9 mouse cellular contexts compared by ENCODE assay signal in the genomic region with DNA sequence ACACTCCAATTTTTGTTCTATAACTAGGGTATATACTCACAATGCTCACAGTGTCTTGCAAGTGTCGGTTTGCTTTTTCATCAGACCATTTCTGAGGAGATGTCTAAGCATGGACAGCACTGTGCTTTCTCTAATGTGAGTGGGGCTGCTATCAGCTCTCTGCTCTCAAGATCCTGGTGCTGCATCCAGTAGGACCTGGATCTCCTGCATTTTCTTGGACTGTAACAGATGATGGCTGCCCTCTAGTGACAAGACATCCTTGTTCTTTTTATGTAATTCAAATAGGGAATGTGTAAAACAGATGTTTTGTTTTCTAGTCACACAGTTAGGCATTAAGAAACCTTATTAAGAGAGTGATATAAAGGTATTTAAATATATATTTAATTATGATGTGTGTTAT.
DNase-seq lines count a peak whose midpoint lies in the region; ATAC-seq and TF ChIP-seq lines count a peak whose summit lies in the region.
"Had no signal": no experiment of that assay in that cellular context is flagged by ENCODE, and none has a peak within 500 bp of the region (broad histone marks: within the 10 kb centered on the region; RNA-seq: fewer than 3 reads in every experiment).

No protein-coding gene starts in this region.

- H3K4me1 ChIP-seq in embryonic facial prominence, embryonic 11.5 days (ENCODE audit: control insufficient read depth, insufficient read depth, low read length), result no peaks in the 10 kb centered on the region
- H3K4me1 ChIP-seq in embryonic facial prominence, embryonic 10.5 days, result no peaks in the 10 kb centered on the region
- no peaks in the 10 kb centered on the region for H3K4me1 ChIP-seq in lung, embryonic 14.5 days (ENCODE audit: insufficient read depth)
- H3K4me1 ChIP-seq in limb, embryonic 14.5 days (ENCODE audit: control insufficient read depth, insufficient read depth, low read length), result no peaks in the 10 kb centered on the region
- no peaks in the 10 kb centered on the region for H3K4me1 ChIP-seq in thymus, adult 2 months (replicated peaks; ENCODE audit: control insufficient read depth, insufficient read depth, low read length)
- H3K4me1 ChIP-seq: midbrain, embryonic 12.5 days had no signal

- WGBS in embryonic facial prominence, embryonic 11.5 days, result 88% methylated on average over 1 of the region's 1 CpGs
- WGBS in embryonic facial prominence, embryonic 10.5 days, result 72% methylated on average over 1 of the region's 1 CpGs
- WGBS in lung, embryonic 14.5 days, result 60% methylated on average over 1 of the region's 1 CpGs
- WGBS in limb, embryonic 14.5 days, result 80% methylated on average over 1 of the region's 1 CpGs
- 91% methylated on average over 1 of the region's 1 CpGs for WGBS in thymus, adult 2 months

- peak; percentile 62 for TF ChIP-seq CTCF in lung, embryonic 14.5 days (IDR thresholded peaks at IDR 0.05; ENCODE audit: low read depth)
- TF ChIP-seq CTCF in thymus, adult 2 months (IDR thresholded peaks at IDR 0.05; ENCODE audit: borderline replicate concordance, control insufficient read depth, extremely low read depth, insufficient read depth, low read length, poor library complexity), result no peak

- H3K9ac ChIP-seq in embryonic facial prominence, embryonic 11.5 days (replicated peaks; ENCODE audit: low read length), result no peak overlapping the region
- H3K9ac ChIP-seq in lung, embryonic 14.5 days, result no peak overlapping the region
- no peak overlapping the region for H3K9ac ChIP-seq in limb, embryonic 14.5 days (ENCODE audit: low read depth, low read length, severe bottlenecking)
- H3K9ac ChIP-seq: midbrain, embryonic 12.5 days had no signal

- H3K4me2 ChIP-seq in embryonic facial prominence, embryonic 11.5 days (ENCODE audit: low read depth, low read length), result no peak overlapping the region
- no peak overlapping the region for H3K4me2 ChIP-seq in lung, embryonic 14.5 days
- no peak overlapping the region for H3K4me2 ChIP-seq in limb, embryonic 14.5 days (replicated peaks; ENCODE audit: low read depth, low read length, severe bottlenecking)
- H3K4me2 ChIP-seq: midbrain, embryonic 12.5 days had no signal

- DNase-seq in embryonic facial prominence, embryonic 11.5 days (ENCODE audit: low spot score), result peak; percentile 49
- no peak for DNase-seq in embryonic facial prominence, embryonic 10.5 days (ENCODE audit: low spot score)
- peak; percentile 83 for DNase-seq in lung, embryonic 14.5 days
- DNase-seq in lung, postnatal 36 days, result no peak
- peak; percentile 13 for DNase-seq in embryo, embryonic 9.5 days (ENCODE audit: extremely low spot score)
- peak; percentile 55 for DNase-seq in limb, embryonic 14.5 days (ENCODE audit: low spot score)
- DNase-seq in thymus, postnatal 36 days, result no peak
- DNase-seq in thymus, adult 2 months, result no peak

- ATAC-seq in embryonic facial prominence, embryonic 11.5 days (replicated peaks; ENCODE audit: insufficient number of reproducible peaks, low FRiP score, low TSS enrichment, low read depth), result no peak
- peak; percentile 79; the same call in 1 of the 2 replicates for ATAC-seq in lung, embryonic 14.5 days (ENCODE audit: insufficient read depth)
- ATAC-seq in limb, embryonic 14.5 days (ENCODE audit: low FRiP score, low read depth), result no peak

- H3K27me3 ChIP-seq in embryonic facial prominence, embryonic 11.5 days (ENCODE audit: control insufficient read depth, insufficient read depth, low read length), result no peaks in the 10 kb centered on the region
- H3K27me3 ChIP-seq in embryonic facial prominence, embryonic 10.5 days (replicated peaks; ENCODE audit: low read depth, poor library complexity, severe bottlenecking), result no peaks in the 10 kb centered on the region
- H3K27me3 ChIP-seq in lung, embryonic 14.5 days (ENCODE audit: insufficient read depth, low read length), result no peaks in the 10 kb centered on the region
- no peaks in the 10 kb centered on the region; the same call in 1 of the 2 replicates for H3K27me3 ChIP-seq in limb, embryonic 14.5 days (ENCODE audit: control insufficient read depth, insufficient read depth, low read length)
- H3K27me3 ChIP-seq in thymus, adult 2 months (ENCODE audit: control insufficient read depth, insufficient read depth, low read length), result no peaks in the 10 kb centered on the region
- H3K27me3 ChIP-seq: midbrain, embryonic 12.5 days had no signal

- no peak overlapping the region for H3K4me3 ChIP-seq in embryonic facial prominence, embryonic 11.5 days (ENCODE audit: low read depth, low read length)
- no peak overlapping the region for H3K4me3 ChIP-seq in embryonic facial prominence, embryonic 10.5 days
- no peak overlapping the region for H3K4me3 ChIP-seq in lung, embryonic 14.5 days (ENCODE audit: low read depth, low read length)
- no peak overlapping the region for H3K4me3 ChIP-seq in limb, embryonic 14.5 days (replicated peaks; ENCODE audit: low read length)
- no peak overlapping the region for H3K4me3 ChIP-seq in thymus, adult 2 months (ENCODE audit: control insufficient read depth, insufficient read depth, low read length)
- H3K4me3 ChIP-seq: midbrain, embryonic 12.5 days had no signal

- H3K36me3 ChIP-seq in embryonic facial prominence, embryonic 11.5 days (replicated peaks; ENCODE audit: control insufficient read depth, insufficient read depth, low read depth, low read length), result no peaks in the 10 kb centered on the region
- no peaks in the 10 kb centered on the region for H3K36me3 ChIP-seq in embryonic facial prominence, embryonic 10.5 days (replicated peaks)
- H3K36me3 ChIP-seq in lung, embryonic 14.5 days (ENCODE audit: insufficient read depth), result no peaks in the 10 kb centered on the region
- no peaks in the 10 kb centered on the region for H3K36me3 ChIP-seq in limb, embryonic 14.5 days (ENCODE audit: control insufficient read depth, insufficient read depth, low read length)
- H3K36me3 ChIP-seq in thymus, adult 2 months (ENCODE audit: control insufficient read depth, insufficient read depth, low read length), result no peaks in the 10 kb centered on the region
- H3K36me3 ChIP-seq: midbrain, embryonic 12.5 days had no signal

- no peak for TF ChIP-seq POLR2A in limb, embryonic 14.5 days (IDR thresholded peaks at IDR 0.05; ENCODE audit: borderline replicate concordance, extremely low read depth, insufficient read depth, insufficient read length)
- no peak for TF ChIP-seq POLR2A in thymus, adult 2 months (IDR thresholded peaks at IDR 0.05; ENCODE audit: control insufficient read depth, extremely low read depth, insufficient read depth, low read length, poor library complexity)

- no peak overlapping the region for H3K27ac ChIP-seq in embryonic facial prominence, embryonic 11.5 days (replicated peaks; ENCODE audit: low read depth, low read length)
- H3K27ac ChIP-seq in embryonic facial prominence, embryonic 10.5 days (replicated peaks), result no peak overlapping the region
- H3K27ac ChIP-seq in lung, embryonic 14.5 days (ENCODE audit: low read depth), result no peak overlapping the region
- H3K27ac ChIP-seq in limb, embryonic 14.5 days (replicated peaks; ENCODE audit: low read depth, low read length), result no peak overlapping the region
- H3K27ac ChIP-seq in thymus, adult 2 months (ENCODE audit: control insufficient read depth, insufficient read depth, low read length), result no peak overlapping the region
- H3K27ac ChIP-seq: midbrain, embryonic 12.5 days had no signal

- no peaks in the 10 kb centered on the region for H3K9me3 ChIP-seq in embryonic facial prominence, embryonic 11.5 days (replicated peaks; ENCODE audit: control insufficient read depth, low read length)
- no peaks in the 10 kb centered on the region for H3K9me3 ChIP-seq in embryonic facial prominence, embryonic 10.5 days
- H3K9me3 ChIP-seq in lung, embryonic 14.5 days (ENCODE audit: low read depth, low read length), result no peaks in the 10 kb centered on the region
- H3K9me3 ChIP-seq in limb, embryonic 14.5 days (ENCODE audit: control insufficient read depth, low read length), result no peaks in the 10 kb centered on the region
- H3K9me3 ChIP-seq: midbrain, embryonic 12.5 days had no signal

Comparison
In these comparisons a context has a peak if more than half of its experiments do, and no peak if none do; other contexts are left out.
1. DNase-seq: peak in embryonic facial prominence, embryonic 11.5 days (single experiment), lung, embryonic 14.5 days (single experiment), embryo, embryonic 9.5 days (single experiment) and limb, embryonic 14.5 days (single experiment); none in embryonic facial prominence, embryonic 10.5 days (single experiment), lung, postnatal 36 days (single experiment), thymus, postnatal 36 days (0 of 2) and thymus, adult 2 months (single experiment).